Mouse (Mus musculus) G1E-ER4 (cell line): ENCODE measurements around the gene Abcc2. TPM values are rescaled to one million over a fixed set of nuclear protein-coding genes. Genes with fewer than 3 reads are reported as not detected.

Experiments used
- GATA1 ChIP-seq: IDR thresholded peaks from one replicate; pipeline ENCODE4 v1.8.0; 2012; ENCODE audit warnings: low read length, inconsistent platforms
- polyA plus RNA-seq: library from polyadenylated mRNA; stranded (reverse); fragments of >175 nt; gene quantifications from 2 replicates; pipeline ENCODE4 v1.2.3, GENCODE M21; 2012

The Abcc2 gene
- polyA plus RNA-seq, 1 experiment = not detected

DNA sequence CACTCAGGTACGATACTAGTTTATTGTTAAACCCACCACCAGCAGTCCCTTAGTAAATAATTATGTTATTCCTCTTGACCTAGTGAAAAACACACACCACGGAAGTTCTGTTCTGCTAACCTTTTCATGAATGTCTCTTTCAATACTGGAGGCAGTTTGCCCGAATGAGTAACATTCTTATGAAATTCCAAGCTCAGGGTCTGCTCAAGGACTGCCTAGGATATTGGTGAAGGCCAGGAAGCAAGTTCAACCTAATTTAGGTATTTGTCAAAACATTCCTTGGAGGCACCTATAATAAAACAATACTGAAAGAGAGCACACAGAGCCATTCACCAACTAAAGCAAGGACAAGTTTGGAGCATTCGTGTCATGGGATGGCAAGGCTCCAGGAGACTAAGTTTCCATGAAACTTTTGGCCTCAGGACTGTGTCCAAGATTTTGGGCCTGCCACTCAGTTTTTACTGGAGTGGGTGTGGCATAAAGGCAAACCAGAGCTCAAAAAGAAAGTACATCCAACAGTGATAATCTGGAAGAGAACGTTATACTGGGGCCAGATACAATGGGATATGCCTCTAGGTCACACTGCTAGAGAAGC is 12.5 kb upstream of the Abcc2 start:
- no peak for TF ChIP-seq GATA1

- no peak for TF ChIP-seq GATA1
Observed at GRCm38 (mm10) chr19:43770584-43770983, 11.4 kb upstream of the Abcc2 start.

DNA sequence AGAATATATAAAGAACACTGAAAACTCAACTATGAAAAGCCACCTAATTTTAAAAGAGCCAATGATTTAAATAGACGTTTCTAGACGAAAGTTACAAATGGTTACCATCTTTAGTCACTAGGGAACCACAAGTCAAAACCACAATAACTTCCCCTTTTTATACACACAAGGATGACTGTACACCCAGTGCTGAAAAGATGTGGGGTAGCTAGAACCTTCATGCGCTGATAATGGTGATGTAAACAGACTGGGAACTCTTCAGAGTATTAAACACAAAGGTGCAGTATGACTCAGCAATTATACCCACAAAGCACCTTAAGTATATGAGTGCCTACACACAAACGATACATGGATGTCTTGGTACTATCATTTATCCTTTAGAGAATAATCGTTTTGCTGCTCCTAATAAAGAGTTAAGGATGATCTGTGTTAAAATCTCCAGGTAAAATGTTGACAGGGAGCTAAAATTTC is 10.5 kb upstream of the Abcc2 start:
- TF ChIP-seq GATA1 = peak; percentile 17

DNA sequence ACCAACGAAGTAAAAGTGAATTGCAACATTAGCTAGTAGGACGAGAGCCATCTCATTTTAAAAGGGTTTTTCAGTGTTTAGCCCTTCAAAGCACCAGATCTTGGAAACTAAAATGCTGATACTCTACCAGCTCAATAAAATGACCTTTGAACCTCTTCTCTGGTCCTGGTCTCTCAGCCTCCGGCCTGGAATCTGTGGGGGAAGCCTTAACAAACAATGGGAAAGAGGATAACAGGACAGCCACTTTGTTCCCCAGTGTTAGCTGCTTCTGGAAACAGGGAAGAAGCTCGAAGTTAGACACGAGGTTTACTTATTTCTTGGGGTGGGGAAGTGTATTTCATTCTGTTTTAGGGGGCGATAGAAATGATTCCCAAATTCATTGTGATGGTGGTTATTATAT is 9.7 kb upstream of the Abcc2 start:
- TF ChIP-seq GATA1 = no peak

- TF ChIP-seq GATA1 = no peak
Observed at GRCm38 (mm10) chr19:43775433-43775832, 6.6 kb upstream of the Abcc2 start.

GRCm38 (mm10) chr19:43776561-43776960 is 5.4 kb upstream of the Abcc2 start:
- no peak for TF ChIP-seq GATA1

DNA sequence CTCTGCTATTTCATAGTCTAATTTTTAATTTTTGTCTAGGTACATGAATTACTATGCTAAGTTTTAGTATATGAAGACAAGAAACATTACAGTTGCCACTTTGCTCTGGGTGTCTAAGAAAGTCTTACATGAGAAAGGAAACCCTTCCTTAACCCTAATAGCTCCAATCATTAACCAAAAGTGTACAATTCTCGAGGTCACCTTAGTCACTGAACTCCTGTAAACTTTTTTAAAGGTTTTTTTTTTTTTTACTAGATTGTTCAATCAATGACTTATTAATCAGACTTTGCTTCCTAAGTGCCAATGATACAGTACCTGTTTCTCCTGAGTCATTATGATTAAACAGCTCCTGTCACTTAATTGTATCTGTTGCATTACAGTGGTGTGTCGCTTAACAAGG is 4.7 kb upstream of the Abcc2 start:
- TF ChIP-seq GATA1 = no peak

DNA sequence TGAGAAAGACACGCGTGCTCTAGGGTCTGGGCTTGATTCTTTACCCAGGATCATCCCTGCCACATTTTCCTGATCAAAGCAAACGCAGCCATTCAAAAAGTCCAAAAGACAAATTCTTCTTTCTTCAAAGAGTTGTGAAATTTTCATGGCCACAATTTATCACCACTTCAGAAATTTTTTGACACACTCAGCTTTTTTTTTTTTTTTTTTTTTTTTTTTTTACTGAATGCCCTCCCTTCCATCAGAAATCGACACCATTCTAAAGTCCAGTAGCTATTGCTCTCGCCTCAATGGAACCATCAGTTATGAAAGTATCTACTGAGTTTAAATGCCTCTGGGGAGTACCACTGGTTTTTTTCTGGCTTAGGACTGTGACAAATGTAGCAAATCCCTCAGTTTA is 1.6 kb upstream of the Abcc2 start:
- no peak for TF ChIP-seq GATA1

- peak; percentile 14 for TF ChIP-seq GATA1
Observed at GRCm38 (mm10) chr19:43784761-43785160, 2.8 kb downstream of the Abcc2 start.

DNA sequence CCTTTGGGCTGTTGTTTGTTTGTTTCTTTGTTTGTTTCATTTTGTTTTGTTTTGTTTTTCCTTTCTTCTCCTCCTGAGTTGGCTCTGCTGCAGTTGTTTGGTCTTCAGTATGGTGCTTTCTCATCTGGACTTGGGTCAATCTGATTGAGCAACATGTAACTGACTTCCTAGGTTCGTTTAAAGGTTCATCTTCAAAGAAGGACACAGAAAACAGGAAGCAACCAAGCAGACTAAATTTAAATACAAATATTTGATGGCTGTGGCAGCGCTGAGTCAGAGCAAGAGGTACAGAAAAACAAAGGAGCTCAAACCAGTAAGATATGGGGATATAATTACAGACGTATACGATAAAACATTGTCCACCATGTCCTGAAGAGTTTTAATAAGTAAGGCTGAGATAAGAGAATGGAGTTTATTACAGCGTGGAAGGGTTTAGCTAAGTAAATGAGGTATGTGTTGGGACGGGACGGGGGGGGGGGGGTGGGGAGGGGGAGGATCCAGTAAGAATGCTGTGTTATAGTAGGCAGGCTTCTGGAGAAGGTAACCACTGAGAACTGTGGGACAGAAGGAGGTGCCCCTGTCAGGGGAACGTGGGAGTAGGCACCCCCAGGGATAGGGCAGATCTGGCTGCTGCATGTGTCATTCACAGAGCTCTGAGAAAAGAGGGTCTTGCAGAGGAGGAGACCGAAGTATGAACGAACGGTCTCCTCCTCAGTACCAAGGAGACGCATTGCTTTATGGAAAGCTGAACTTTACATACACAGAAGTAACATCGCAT is 4.4 kb downstream of the Abcc2 start:
- TF ChIP-seq GATA1 = no peak

DNA sequence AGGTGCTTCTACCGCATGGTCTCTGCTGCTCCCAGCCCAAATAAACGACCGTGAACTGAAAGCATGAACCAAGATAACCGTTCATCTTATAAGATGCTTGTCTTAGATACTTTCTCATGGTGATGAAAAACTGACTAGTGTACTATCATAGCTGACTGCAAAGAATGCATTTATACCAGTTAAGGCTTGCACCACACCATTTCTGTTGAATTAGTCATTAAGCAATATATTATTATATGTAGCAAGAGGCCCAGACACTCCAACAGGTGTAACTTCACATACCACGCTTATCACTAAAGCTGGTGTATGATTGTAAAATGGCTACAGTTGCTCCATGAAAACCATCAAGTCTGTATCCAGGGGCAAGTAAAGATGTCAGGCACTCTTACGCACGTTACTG is 7.8 kb downstream of the Abcc2 start:
- no peak for TF ChIP-seq GATA1

DNA sequence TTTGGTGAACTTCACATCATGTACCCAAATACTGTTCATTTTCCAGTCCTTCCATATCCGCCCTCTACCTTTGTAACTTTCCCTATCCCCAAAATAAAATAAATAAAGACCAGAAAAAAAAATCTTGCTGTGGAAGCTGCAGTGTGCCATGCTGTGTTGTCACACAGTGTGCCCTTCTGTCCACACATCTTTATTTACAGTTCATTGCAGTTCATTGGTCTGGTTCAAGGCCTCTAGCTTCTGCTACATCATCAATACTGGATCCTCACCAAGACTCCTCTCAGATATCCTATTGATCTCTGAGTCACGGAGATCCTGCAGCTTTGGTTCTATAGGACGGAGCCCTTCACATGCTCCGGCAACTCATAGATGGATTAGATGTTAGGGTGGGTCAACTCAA is 10.5 kb downstream of the Abcc2 start:
- TF ChIP-seq GATA1 = no peak

- no peak for TF ChIP-seq GATA1
Observed at GRCm38 (mm10) chr19:43793951-43794350, 12.0 kb downstream of the Abcc2 start.

GRCm38 (mm10) chr19:43795511-43795910 is 13.5 kb downstream of the Abcc2 start:
- TF ChIP-seq GATA1 = no peak

- TF ChIP-seq GATA1 = no peak
Observed at GRCm38 (mm10) chr19:43797216-43797615, 15.2 kb downstream of the Abcc2 start.

DNA sequence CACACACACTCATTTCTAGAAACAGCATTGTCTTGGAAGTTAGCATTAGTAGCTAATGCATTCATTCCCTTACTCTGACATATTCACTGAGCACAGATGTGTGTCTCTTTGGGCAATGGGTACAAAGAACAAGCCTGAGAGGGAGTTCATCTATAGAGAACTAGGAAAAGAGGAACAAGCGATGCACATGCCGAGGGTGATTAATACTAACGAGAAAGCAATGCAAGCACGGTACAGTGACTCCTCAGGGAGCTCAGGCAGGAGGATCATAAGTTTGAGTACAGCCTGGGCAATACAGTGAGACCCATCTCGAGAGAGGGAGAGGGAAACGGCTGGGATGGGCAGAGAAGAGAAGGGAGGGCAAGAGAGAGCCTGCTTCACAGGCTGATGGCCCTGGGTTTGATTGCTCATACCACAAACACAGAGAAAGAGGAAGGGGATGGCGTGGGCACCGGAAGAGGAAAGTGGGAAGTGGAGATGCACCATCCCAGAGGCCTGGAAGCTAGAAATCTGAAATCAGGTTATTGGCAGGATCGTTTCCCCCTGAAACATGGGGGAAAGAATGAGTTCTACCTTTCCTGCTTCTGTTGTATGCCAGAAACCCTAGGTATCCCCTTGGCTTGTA is 19.5 kb downstream of the Abcc2 start:
- TF ChIP-seq GATA1 = no peak

- TF ChIP-seq GATA1 = no peak
Observed at GRCm38 (mm10) chr19:43803866-43804265, 21.9 kb downstream of the Abcc2 start.

DNA sequence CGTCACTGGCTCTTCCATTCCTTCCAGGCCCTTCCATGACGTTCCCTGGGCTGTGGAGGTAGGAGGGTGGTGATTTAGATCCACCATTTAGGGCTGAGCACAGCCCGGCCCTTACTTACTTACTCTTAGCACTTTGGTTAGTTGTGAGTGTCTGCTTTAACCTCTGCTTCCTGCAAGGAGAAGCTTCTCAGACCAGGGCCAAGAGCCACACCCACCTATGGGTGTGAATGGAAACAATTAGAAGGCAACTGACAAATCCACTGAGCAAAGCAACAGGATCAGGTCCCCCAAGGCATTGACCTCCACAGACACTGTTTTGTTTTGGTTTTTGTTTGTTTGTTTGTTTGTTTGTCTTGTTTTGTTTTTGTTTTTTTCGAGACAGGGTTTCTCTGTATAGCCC is 27.3 kb downstream of the Abcc2 start:
- no peak for TF ChIP-seq GATA1
